Mouse (Mus musculus) embryonic fibroblast, embryonic 13.5 days (primary cell): Measurements from ENCODE around the gene Kansl1.

ENCODE experiments used
- CTCF ChIP-seq: IDR thresholded peaks from 2 replicates; pipeline ENCODE4 v1.5.1; 2011; ENCODE audit warnings: mild to moderate bottlenecking, control low read depth, low read length, moderate library complexity, borderline replicate concordance; ENCODE audit not compliant: insufficient read depth
- POLR2A ChIP-seq: IDR thresholded peaks from 2 replicates; pipeline ENCODE4 v1.6.1; 2011; ENCODE audit warnings: low read depth, mild to moderate bottlenecking, control low read depth, low read length, moderate library complexity

- TF ChIP-seq CTCF (no peak), POLR2A (no peak)
Observed at GRCm38 (mm10) chr11:104432251-104432650, 36.4 kb downstream of the Kansl1 start.
